Mouse (Mus musculus) MEL (cell line): ENCODE measurements around the gene Gga1. TPM values are rescaled to one million over a fixed set of nuclear protein-coding genes. Genes with fewer than 3 reads are reported as not detected.

Experiments
- DNase-seq: peaks from one replicate; pipeline ENCODE4 v3.0.0; 2011; ENCODE audit warnings: low read depth, low spot score
- H3K27ac ChIP-seq: 2 replicates; pipeline ENCODE4 v1.5.1; 2012; ENCODE audit warnings: low read depth, mild to moderate bottlenecking, control low read depth, low read length, moderate library complexity; ENCODE audit not compliant: control insufficient read depth
- H3K27me3 ChIP-seq, 2 experiments: fragments of 150-350 bp in 1 of 2; sonication (generic) in 1 of 2; 2 replicates each; pipeline ENCODE4 v1.6.1; 2012; ENCODE audit warnings: low read length in 2 of 2, mild to moderate bottlenecking in 2 of 2, improper control_type of control experiment in 1 of 2, moderate library complexity in 1 of 2; ENCODE audit not compliant: insufficient read depth in 2 of 2, control insufficient read depth in 1 of 2
- H3K36me3 ChIP-seq, 2 experiments: 2 replicates each; pipeline ENCODE4 v1.6.1; 2012 to 2014; ENCODE audit warnings: low read length in 2 of 2, improper control_type of control experiment in 1 of 2, inconsistent platforms in 1 of 2, mild to moderate bottlenecking in 1 of 2; ENCODE audit not compliant: insufficient read depth in 2 of 2, control insufficient read depth in 1 of 2
- H3K4me1 ChIP-seq, 2 experiments: fragments of 150-350 bp in 1 of 2; sonication (generic) in 1 of 2; 2 replicates each; pipeline ENCODE4 v1.6.1; 2012; ENCODE audit warnings: low read length in 2 of 2, improper control_type of control experiment in 1 of 2, mild to moderate bottlenecking in 1 of 2; ENCODE audit not compliant: insufficient read depth in 2 of 2, control insufficient read depth in 1 of 2
- H3K4me3 ChIP-seq, 2 experiments: fragments of 150-350 bp in 1 of 2; sonication (generic) in 1 of 2; 2 replicates each; pipeline ENCODE4 v1.5.1; 2012; ENCODE audit warnings: low read depth in 2 of 2, low read length in 2 of 2, mild to moderate bottlenecking in 2 of 2, moderate library complexity in 2 of 2, control low read depth in 1 of 2, improper control_type of control experiment in 1 of 2; ENCODE audit not compliant: control insufficient read depth in 1 of 2, insufficient read depth in 1 of 2
- H3K79me2 ChIP-seq: 2 replicates; pipeline ENCODE4 v1.6.1; 2012; ENCODE audit warnings: mild to moderate bottlenecking, low read length, moderate library complexity; ENCODE audit not compliant: control insufficient read depth, poor library complexity, insufficient read depth
- H3K9ac ChIP-seq: 2 replicates; pipeline ENCODE4 v1.6.1; 2012; ENCODE audit warnings: low read depth, mild to moderate bottlenecking, control low read depth, low read length, moderate library complexity; ENCODE audit not compliant: control insufficient read depth, poor library complexity, severe bottlenecking
- H3K9me3 ChIP-seq: fragments of 150-350 bp; sonication (generic); replicated peaks from 2 replicates; pipeline ENCODE4 v1.6.1; 2012; ENCODE audit warnings: mild to moderate bottlenecking, low read length, improper control_type of control experiment, moderate library complexity; ENCODE audit not compliant: insufficient read depth
- CHD2 ChIP-seq: IDR thresholded peaks from 2 replicates; pipeline ENCODE4 v1.6.1; 2011; ENCODE audit warnings: low read length, improper control_type of control experiment
- CTCF ChIP-seq, 3 experiments: IDR thresholded peaks in 2 of 3; conservative IDR thresholded peaks in 1 of 3; 2 replicates each; pipeline ENCODE4 v1.5.1; 2011 to 2012; ENCODE audit warnings: low read length in 3 of 3, low read depth in 2 of 3, mild to moderate bottlenecking in 2 of 3, improper control_type of control experiment in 1 of 3, inconsistent platforms in 1 of 3, mixed read lengths in 1 of 3, moderate library complexity in 1 of 3; ENCODE audit not compliant: control insufficient read depth in 1 of 3, insufficient read depth in 1 of 3, poor library complexity in 1 of 3, severe bottlenecking in 1 of 3
- ELF1 ChIP-seq: IDR thresholded peaks from 2 replicates; pipeline ENCODE4 v1.6.1; 2014; ENCODE audit warnings: low read depth, mild to moderate bottlenecking, inconsistent platforms, low read length, improper control_type of control experiment, moderate library complexity
- ETS1 ChIP-seq: IDR thresholded peaks from 2 replicates; pipeline ENCODE4 v1.6.1; 2012; ENCODE audit warnings: low read depth, mild to moderate bottlenecking, inconsistent platforms, low read length, improper control_type of control experiment, moderate library complexity
- HCFC1 ChIP-seq: IDR thresholded peaks from 2 replicates; pipeline ENCODE4 v1.6.1; 2012; ENCODE audit warnings: low read depth, mild to moderate bottlenecking, inconsistent platforms, low read length, improper control_type of control experiment, moderate library complexity
- KAT2A ChIP-seq: conservative IDR thresholded peaks from 2 replicates; pipeline ENCODE4 v1.6.1; 2012; ENCODE audit warnings: low read depth, low read length, improper control_type of control experiment, inconsistent platforms
- MAZ ChIP-seq: IDR thresholded peaks from 2 replicates; pipeline ENCODE4 v1.6.1; 2012; ENCODE audit warnings: low read depth, mild to moderate bottlenecking, inconsistent platforms, low read length, improper control_type of control experiment
- MEF2A ChIP-seq: IDR thresholded peaks from 2 replicates; pipeline ENCODE4 v1.6.1; 2014; ENCODE audit warnings: low read depth, mild to moderate bottlenecking, inconsistent platforms, low read length, improper control_type of control experiment; ENCODE audit not compliant: poor library complexity, insufficient replicate concordance, severe bottlenecking; ENCODE audit errors: extremely low read depth
- MXI1 ChIP-seq: IDR thresholded peaks from 2 replicates; pipeline ENCODE4 v1.6.1; 2011; ENCODE audit warnings: mild to moderate bottlenecking, low read depth, low read length, improper control_type of control experiment
- NELFE ChIP-seq: IDR thresholded peaks from 2 replicates; pipeline ENCODE4 v1.6.1; 2011; ENCODE audit warnings: low read depth, low read length, improper control_type of control experiment
- NRF1 ChIP-seq: IDR thresholded peaks from 2 replicates; pipeline ENCODE4 v1.6.1; 2014; ENCODE audit warnings: low read depth, mild to moderate bottlenecking, inconsistent platforms, low read length, improper control_type of control experiment, moderate library complexity; ENCODE audit not compliant: poor library complexity, insufficient read depth, severe bottlenecking
- POLR2A ChIP-seq, 2 experiments: IDR thresholded peaks; 2 replicates each; pipeline ENCODE4 v1.6.1; 2011 to 2012; ENCODE audit warnings: low read length in 2 of 2, mild to moderate bottlenecking in 2 of 2, control low read depth in 1 of 2, improper control_type of control experiment in 1 of 2, low read depth in 1 of 2, moderate library complexity in 1 of 2; ENCODE audit not compliant: control insufficient read depth in 1 of 2, insufficient read depth in 1 of 2, poor library complexity in 1 of 2
- POLR2AphosphoS2 ChIP-seq: IDR thresholded peaks from 2 replicates; pipeline ENCODE4 v1.6.1; 2011; ENCODE audit warnings: low read length, improper control_type of control experiment
- TBP ChIP-seq: IDR thresholded peaks from 2 replicates; pipeline ENCODE4 v1.8.0; 2011; ENCODE audit warnings: low read depth, low read length, improper control_type of control experiment
- TCF12 ChIP-seq: IDR thresholded peaks from 2 replicates; pipeline ENCODE4 v1.6.1; 2014; ENCODE audit warnings: low read depth, mild to moderate bottlenecking, inconsistent platforms, low read length, improper control_type of control experiment, moderate library complexity
- ZC3H11A ChIP-seq: IDR thresholded peaks from 2 replicates; pipeline ENCODE4 v1.6.1; 2012; ENCODE audit warnings: low read depth, mild to moderate bottlenecking, inconsistent platforms, low read length, improper control_type of control experiment
- ZMIZ1 ChIP-seq: IDR thresholded peaks from 2 replicates; pipeline ENCODE4 v1.6.1; 2012; ENCODE audit warnings: low read depth, mild to moderate bottlenecking, inconsistent platforms, low read length, improper control_type of control experiment, moderate library complexity
- ZNF384 ChIP-seq: IDR thresholded peaks from 2 replicates; pipeline ENCODE4 v1.6.1; 2012; ENCODE audit warnings: low read depth, mild to moderate bottlenecking, inconsistent platforms, low read length, improper control_type of control experiment
- polyA plus RNA-seq, 2 experiments: library from polyadenylated mRNA; stranded (reverse) in 1 of 2; unstranded in 1 of 2; fragments of >175 nt in 1 of 2; fragments of >200 nt in 1 of 2; gene quantifications; 2 replicates each; pipeline versions ENCODE4 v1.2.1 to v1.2.4; 2012; ENCODE audit warnings: low replicate concordance in 2 of 2, low read depth in 1 of 2; ENCODE audit not compliant: insufficient read length in 2 of 2, insufficient read depth in 1 of 2, missing spikeins in 1 of 2
- total RNA-seq: library from RNA; depleted of rRNA; stranded (reverse); fragments of 300-350 nt; gene quantifications from 2 replicates; pipeline ENCODE4 v1.2.3, GENCODE M21; 2012

The Gga1 gene
- total and polyA plus RNA-seq, 3 experiments: 18.2 to 48.1 TPM; not detected in 1

DNA sequence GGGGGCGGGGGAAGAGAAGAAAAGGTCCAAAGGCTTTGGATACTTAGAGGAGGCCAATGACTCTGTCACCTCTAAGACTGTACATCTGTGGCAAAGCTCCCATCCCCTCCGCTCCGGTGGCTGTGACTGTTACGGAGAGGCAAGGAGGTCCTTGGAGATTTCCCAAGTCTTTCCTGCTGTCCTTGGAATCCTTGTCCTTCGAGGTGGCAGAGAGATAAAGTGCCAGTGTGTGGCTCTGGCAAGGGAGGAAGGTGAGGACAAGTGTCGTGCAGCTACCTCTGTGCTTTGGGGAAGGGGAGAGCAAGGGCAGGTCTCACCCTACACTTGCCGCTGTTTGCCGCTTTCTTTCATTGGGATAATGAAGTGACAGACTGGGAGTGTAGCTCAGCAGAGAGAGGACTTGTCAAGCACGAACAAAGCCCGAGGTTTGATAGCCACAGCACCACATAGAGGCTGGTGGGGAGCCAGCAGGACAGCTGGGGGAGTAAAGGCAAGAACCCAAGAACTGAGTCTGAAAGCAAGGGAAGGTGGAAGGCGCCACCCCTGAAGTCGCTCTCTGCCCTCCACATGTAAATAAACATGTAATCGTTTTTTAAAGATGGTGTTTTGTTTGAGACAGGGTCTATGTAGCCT is 3.1 kb upstream of the Gga1 start:
- Histone ChIP-seq H3K36me3 (peaks cover 0 to 10% of the 10 kb centered on the region in 2 experiments; a peak in 2 of 4 replicates), H3K4me1 (peaks cover under 1 to 2% of the 10 kb centered on the region in 2 experiments; a peak in 3 of 4 replicates)

DNA sequence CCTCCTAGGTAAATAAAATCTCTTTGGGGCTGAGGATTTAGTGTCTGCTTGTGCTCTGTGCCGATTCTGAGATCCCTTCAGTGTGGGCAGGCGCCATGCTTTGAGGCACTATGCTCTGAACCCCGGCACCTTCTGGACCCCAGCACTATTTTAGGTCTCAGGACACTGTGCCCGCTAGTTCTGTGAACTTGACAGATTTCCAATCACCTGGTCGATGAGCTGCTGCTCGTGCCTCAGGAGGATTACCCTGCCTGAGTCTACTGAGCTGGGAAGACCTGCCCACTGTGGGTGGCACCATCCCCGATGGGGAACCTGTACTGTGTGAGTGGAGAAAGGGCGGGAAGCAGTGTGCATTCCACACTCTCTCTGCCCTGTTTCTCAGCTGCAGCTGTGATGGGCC is 2.0 kb upstream of the Gga1 start:
- Histone ChIP-seq H3K27me3 (no peaks in the 10 kb centered on the region), H3K9ac (no peak overlapping the region), H3K4me3 (no peak overlapping the region), H3K9me3 (no peaks in the 10 kb centered on the region), H3K4me1 (peaks cover 2 to 6% of the 10 kb centered on the region in 2 experiments; a peak in 3 of 4 replicates), H3K36me3 (peaks cover 0 to 8% of the 10 kb centered on the region in 2 experiments; a peak in 2 of 4 replicates), H3K27ac (no peak overlapping the region), H3K79me2 (peaks cover 9% of the 10 kb centered on the region)
- TF ChIP-seq MXI1 (no peak), MAZ (no peak), NRF1 (no peak), CHD2 (no peak), NELFE (no peak), POLR2A (IDR thresholded peaks at IDR 0.05; ENCODE audit: control insufficient read depth in 1 of 2, insufficient read depth in 1 of 2, low read depth in 1 of 2, low read length in 2 of 2, poor library complexity in 1 of 2) (no peak), ELF1 (no peak), KAT2A (no peak), ZC3H11A (no peak), TBP (no peak), HCFC1 (no peak), POLR2AphosphoS2 (no peak), ZNF384 (no peak), ETS1 (no peak), MEF2A (no peak), ZMIZ1 (no peak), TCF12 (no peak)
- no peak for DNase-seq

More for the DNA sequence above, 3.1 kb upstream of the Gga1 start:
- TF ChIP-seq ETS1 (no peak), TBP (no peak), CTCF (IDR thresholded peaks at IDR 0.05 in 2 of 3, conservative IDR thresholded peaks at IDR 0.05 in 1 of 3; ENCODE audit: control insufficient read depth in 1 of 3, insufficient read depth in 1 of 3, low read depth in 2 of 3, low read length in 3 of 3, poor library complexity in 1 of 3, severe bottlenecking in 1 of 3) (peak in 1 of 3 experiments; percentile 11; a peak in 1 of 6 replicates)
- Histone ChIP-seq H3K27ac (no peak overlapping the region), H3K27me3 (no peaks in the 10 kb centered on the region), H3K79me2 (peaks cover 9% of the 10 kb centered on the region), H3K9ac (no peak overlapping the region), H3K4me3 (no peak overlapping the region), H3K9me3 (no peaks in the 10 kb centered on the region)
- DNase-seq: no peak
